Mouse (Mus musculus) ES-E14 (cell line): Measurements from ENCODE around the gene Cavin4.

ENCODE experiments used
- CHD2 ChIP-seq: IDR thresholded peaks from 2 replicates; pipeline ENCODE4 v1.6.1; 2014; ENCODE audit warnings: mild to moderate bottlenecking, low read depth, low read length, inconsistent platforms
- HCFC1 ChIP-seq: IDR thresholded peaks from 2 replicates; pipeline ENCODE4 v1.6.1; 2012; ENCODE audit warnings: low read length, inconsistent platforms, borderline replicate concordance; ENCODE audit not compliant: insufficient read depth
- ZC3H11A ChIP-seq: IDR thresholded peaks from 2 replicates; pipeline ENCODE4 v1.6.1; 2012; ENCODE audit warnings: low read depth, mild to moderate bottlenecking, inconsistent platforms, low read length, borderline replicate concordance

DNA sequence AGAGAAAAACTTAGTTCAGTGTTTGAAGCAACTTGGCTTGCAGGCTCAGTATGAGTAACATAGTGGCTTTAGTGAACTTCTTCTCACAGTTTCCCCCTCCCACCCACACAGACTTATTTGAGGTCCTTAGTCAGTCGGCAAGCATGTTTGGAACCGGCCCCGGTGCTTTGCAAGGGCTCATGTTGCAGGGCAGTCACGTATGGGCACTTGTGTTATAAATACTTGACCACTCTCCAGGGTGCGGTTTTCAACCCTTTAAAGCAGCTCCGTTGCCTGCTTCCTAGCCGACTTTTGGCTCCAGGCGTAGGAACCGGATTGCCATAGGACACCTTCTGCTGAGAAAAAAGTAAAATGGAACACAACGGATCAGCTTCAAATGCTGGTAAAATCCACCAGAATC lies at the start of gene Cavin4:
- TF ChIP-seq HCFC1 (no peak), ZC3H11A (no peak), CHD2 (no peak)
